ENCODE assay signal across 1 mouse cellular context in genomic region chr11:96984903-96985302, GRCm38 (mm10).
TF ChIP-seq lines count a peak whose summit lies in the region.

No protein-coding gene starts in this region.

TF ChIP-seq in CH12.LX, 34 proteins besides CTCF, POLR2A, EP300 and RAD21:
- TF ChIP-seq E2F4 (IDR thresholded peaks at IDR 0.05; ENCODE audit: insufficient replicate concordance, low read depth, low read length): no peak
- TF ChIP-seq BHLHE40 (IDR thresholded peaks at IDR 0.05; ENCODE audit: low read depth, low read length): no peak
- no peak for TF ChIP-seq JUND (conservative IDR thresholded peaks at IDR 0.05; ENCODE audit: low read depth, low read length)
- TF ChIP-seq POLR2AphosphoS2 (IDR thresholded peaks at IDR 0.05; ENCODE audit: low read depth, low read length): no peak
- TF ChIP-seq PAX5 (IDR thresholded peaks at IDR 0.05; ENCODE audit: low read length): no peak
- TF ChIP-seq MAFK (IDR thresholded peaks at IDR 0.05; ENCODE audit: insufficient replicate concordance, low read length): no peak
